Mouse (Mus musculus) ES-Bruce4 (cell line): Measurements from ENCODE around the gene Agps.

Experiments used
- CTCF ChIP-seq: IDR thresholded peaks from one replicate; pipeline ENCODE4 v1.8.1; 2011; ENCODE audit warnings: low read depth, low read length
- EP300 ChIP-seq: IDR thresholded peaks from 2 replicates; pipeline ENCODE4 v1.6.1; 2011; ENCODE audit warnings: low read depth, low read length; ENCODE audit not compliant: insufficient read depth
- POLR2A ChIP-seq: IDR thresholded peaks from one replicate; pipeline ENCODE4 v1.8.1; 2011; ENCODE audit warnings: low read length; ENCODE audit not compliant: insufficient read depth

DNA sequence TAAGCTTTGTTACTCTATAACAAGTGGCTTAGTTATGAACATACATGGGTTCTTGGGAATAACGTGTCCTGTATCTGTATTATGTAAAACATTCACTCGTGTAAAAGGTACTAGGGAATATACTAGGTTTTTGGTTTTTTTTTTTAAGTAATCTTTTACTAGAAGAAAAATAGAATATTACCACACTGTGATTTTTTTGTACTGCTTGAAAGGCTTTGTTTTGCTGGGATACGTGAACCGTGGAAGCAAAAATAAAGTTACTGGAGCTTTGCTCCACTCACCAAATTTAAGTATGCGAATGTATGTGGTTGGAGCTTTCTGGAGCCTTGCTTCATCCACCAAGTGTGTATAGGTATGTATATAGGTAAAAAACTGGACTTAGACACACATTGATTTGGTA lies 24.5 kb upstream of the Agps start:
- TF ChIP-seq CTCF (no peak), POLR2A (no peak), EP300 (no peak)
